Mouse (Mus musculus): ENCODE results near the gene Mlst8. TPM values are rescaled to one million over a fixed set of nuclear protein-coding genes. Genes with fewer than 3 reads are reported as not detected.
A peak's percentile ranks its signal among the peaks of the same experiment; 100 is the strongest.
"Not testable (repeated sequence)": the region's sequence is repeated elsewhere in the genome, so short reads cannot be mapped to it uniquely, and the experiment has no call there.

The Mlst8 gene
- polyA plus RNA-seq, 1 experiment from 2014 or later: 38.0 TPM

- WGBS: 53% methylated on average over 10 of the region's 10 CpGs
- H3K27me3 ChIP-seq (ENCODE audit: control insufficient read depth, insufficient read depth, low read length); H3K9me3 ChIP-seq (ENCODE audit: control insufficient read depth, low read length); H3K36me3 ChIP-seq (ENCODE audit: control insufficient read depth, insufficient read depth, low read length); ATAC-seq (ENCODE audit: low read depth); H3K9ac ChIP-seq (replicated peaks; ENCODE audit: low read depth, low read length); H3K27ac ChIP-seq (ENCODE audit: low read depth, low read length): not testable (repeated sequence)
- H3K4me2 ChIP-seq (ENCODE audit: low read depth, low read length): peak overlapping the region; percentile 31; the same call in 1 of the 2 replicates
- H3K4me3 ChIP-seq (ENCODE audit: low read depth, low read length): peak overlapping the region; percentile 91; the same call in 1 of the 2 replicates
- peaks cover 11% of the 10 kb centered on the region for H3K4me1 ChIP-seq (ENCODE audit: control insufficient read depth, insufficient read depth, low read length)
These were observed 23.2 kb downstream of the Mlst8 start for GRCm38 (mm10) chr17:24455523-24456206.

DNA sequence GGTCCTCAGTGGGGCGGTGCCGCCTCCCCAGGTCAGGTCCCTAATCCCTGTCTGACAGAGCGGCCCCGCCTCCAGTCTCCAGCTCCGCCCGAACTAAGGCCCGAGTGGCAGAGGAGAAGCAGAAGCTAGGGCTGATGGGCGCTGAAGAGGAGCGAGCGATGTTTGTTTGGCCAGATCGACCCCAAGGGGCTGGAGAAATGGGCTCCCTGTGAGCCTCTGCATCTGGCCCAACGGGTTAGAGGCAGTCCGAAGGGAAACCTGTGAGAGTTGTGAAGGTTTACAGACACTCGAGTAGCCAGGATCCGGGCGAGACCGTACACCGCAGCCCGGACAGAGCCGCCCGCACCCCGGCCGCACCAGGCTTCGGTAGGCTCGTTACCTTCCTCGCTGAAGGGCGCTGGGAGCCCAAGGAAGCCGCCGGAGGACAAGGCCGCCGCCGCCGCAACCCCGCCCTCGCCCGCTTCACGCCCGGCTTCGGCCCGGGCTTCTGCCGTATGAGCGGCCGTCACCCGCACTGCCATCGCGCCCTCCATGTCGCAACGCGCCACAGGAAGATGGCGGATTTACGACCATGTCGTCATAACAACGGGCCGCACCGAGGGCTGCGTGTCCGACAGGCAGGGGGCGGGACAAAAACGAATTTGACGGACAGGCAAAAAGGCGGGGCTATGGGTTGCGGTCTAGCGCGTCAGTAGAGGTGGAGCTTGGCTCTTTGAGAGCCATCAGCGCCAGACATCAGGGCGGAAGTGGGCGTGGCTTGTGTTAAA is 23.9 kb downstream of the Mlst8 start:
- peak; percentile 94 for ATAC-seq (ENCODE audit: low read depth)
- peak overlapping the region; percentile 91 for H3K4me3 ChIP-seq (ENCODE audit: low read depth, low read length)
- H3K36me3 ChIP-seq (ENCODE audit: control insufficient read depth, insufficient read depth, low read length): peaks cover 13% of the 10 kb centered on the region
- H3K27me3 ChIP-seq (ENCODE audit: control insufficient read depth, insufficient read depth, low read length): no peaks in the 10 kb centered on the region
- under 1% methylated on average over 58 of the region's 67 CpGs for WGBS
- peak overlapping the region; percentile 92 for H3K9ac ChIP-seq (replicated peaks; ENCODE audit: low read depth, low read length)
- H3K4me1 ChIP-seq (ENCODE audit: control insufficient read depth, insufficient read depth, low read length): peaks cover 11% of the 10 kb centered on the region
- no peaks in the 10 kb centered on the region for H3K9me3 ChIP-seq (ENCODE audit: control insufficient read depth, low read length)
- peak overlapping the region; percentile 53 for H3K4me2 ChIP-seq (ENCODE audit: low read depth, low read length)
- H3K27ac ChIP-seq (ENCODE audit: low read depth, low read length): peak overlapping the region; percentile 95

DNA sequence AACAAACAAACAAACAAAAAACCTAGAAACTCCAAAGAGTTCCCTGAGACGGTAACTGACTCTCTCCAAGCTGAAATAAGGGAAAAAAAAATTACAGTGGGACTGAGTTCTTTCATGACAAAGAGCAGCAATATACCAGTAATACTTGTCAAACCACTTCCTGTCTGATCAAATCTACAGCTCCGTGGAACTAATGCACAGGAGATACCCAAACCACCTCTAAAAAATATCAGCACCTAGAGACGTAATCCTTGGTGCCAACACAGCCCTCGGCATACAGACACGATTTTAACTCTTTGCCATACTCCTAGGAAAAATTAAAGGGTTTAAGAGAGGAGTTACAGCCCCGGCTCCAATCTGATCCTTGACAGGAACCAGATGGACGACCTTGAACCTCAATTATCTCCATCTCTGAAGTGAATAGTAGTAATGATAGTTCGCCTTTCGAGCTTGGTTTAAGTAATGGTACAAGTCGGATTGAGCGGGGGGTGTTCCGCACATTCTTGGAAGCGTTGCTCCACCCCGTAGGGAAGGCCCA is 24.6 kb downstream of the Mlst8 start:
- H3K4me1 ChIP-seq (ENCODE audit: control insufficient read depth, insufficient read depth, low read length): peaks cover 11% of the 10 kb centered on the region
- H3K4me2 ChIP-seq (ENCODE audit: low read depth, low read length): peak overlapping the region; percentile 53
- H3K9me3 ChIP-seq (ENCODE audit: control insufficient read depth, low read length): no peaks in the 10 kb centered on the region
- peak overlapping the region; percentile 95 for H3K27ac ChIP-seq (ENCODE audit: low read depth, low read length)
- peak overlapping the region; percentile 92 for H3K9ac ChIP-seq (replicated peaks; ENCODE audit: low read depth, low read length)
- peaks cover 20% of the 10 kb centered on the region for H3K36me3 ChIP-seq (ENCODE audit: control insufficient read depth, insufficient read depth, low read length)
- ATAC-seq (ENCODE audit: low read depth): no peak
- H3K27me3 ChIP-seq (ENCODE audit: control insufficient read depth, insufficient read depth, low read length): no peaks in the 10 kb centered on the region
- H3K4me3 ChIP-seq (ENCODE audit: low read depth, low read length): peak overlapping the region; percentile 91
- 9% methylated on average over 14 of the region's 14 CpGs for WGBS

- WGBS: 93% methylated on average over 2 of the region's 2 CpGs
- no peak overlapping the region for H3K9ac ChIP-seq (replicated peaks; ENCODE audit: low read depth, low read length)
- no peak overlapping the region for H3K27ac ChIP-seq (ENCODE audit: low read depth, low read length)
- no peaks in the 10 kb centered on the region for H3K9me3 ChIP-seq (ENCODE audit: control insufficient read depth, low read length)
- peaks cover 11% of the 10 kb centered on the region for H3K4me1 ChIP-seq (ENCODE audit: control insufficient read depth, insufficient read depth, low read length)
- H3K27me3 ChIP-seq (ENCODE audit: control insufficient read depth, insufficient read depth, low read length): no peaks in the 10 kb centered on the region
- H3K4me2 ChIP-seq (ENCODE audit: low read depth, low read length): no peak overlapping the region; the same call in 1 of the 2 replicates
- H3K4me3 ChIP-seq (ENCODE audit: low read depth, low read length): no peak overlapping the region
- ATAC-seq (ENCODE audit: low read depth): no peak
- H3K36me3 ChIP-seq (ENCODE audit: control insufficient read depth, insufficient read depth, low read length): peaks cover 24% of the 10 kb centered on the region
These were observed 25.5 kb downstream of the Mlst8 start for GRCm38 (mm10) chr17:24453372-24453771.

DNA sequence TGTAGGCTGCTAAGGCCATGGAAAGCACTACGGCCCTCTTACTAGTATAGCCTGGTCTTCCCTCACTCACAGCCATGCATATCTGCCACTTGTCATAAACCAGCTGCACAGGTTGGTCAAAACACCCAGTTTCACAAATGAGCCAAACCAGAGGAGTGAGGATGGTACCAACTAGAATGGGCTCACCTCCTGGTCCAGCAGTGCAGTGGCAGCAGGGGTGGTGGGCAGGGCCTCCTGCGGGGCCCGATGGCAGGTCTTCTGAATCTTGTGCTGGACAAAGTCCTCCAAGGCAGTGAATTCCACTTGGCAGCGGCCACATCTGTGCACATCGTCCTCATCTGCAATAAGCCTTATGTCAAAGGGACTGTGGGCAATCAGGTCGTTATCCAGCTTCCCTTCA is 27.7 kb downstream of the Mlst8 start:
- peaks cover 43% of the 10 kb centered on the region for H3K36me3 ChIP-seq (ENCODE audit: control insufficient read depth, insufficient read depth, low read length)
- H3K4me3 ChIP-seq (ENCODE audit: low read depth, low read length): no peak overlapping the region
- no peak overlapping the region for H3K9ac ChIP-seq (replicated peaks; ENCODE audit: low read depth, low read length)
- no peaks in the 10 kb centered on the region for H3K27me3 ChIP-seq (ENCODE audit: control insufficient read depth, insufficient read depth, low read length)
- H3K4me1 ChIP-seq (ENCODE audit: control insufficient read depth, insufficient read depth, low read length): peaks cover 11% of the 10 kb centered on the region
- H3K9me3 ChIP-seq (ENCODE audit: control insufficient read depth, low read length): no peaks in the 10 kb centered on the region
- no peak overlapping the region for H3K4me2 ChIP-seq (ENCODE audit: low read depth, low read length)
- 94% methylated on average over 6 of the region's 6 CpGs for WGBS
- H3K27ac ChIP-seq (ENCODE audit: low read depth, low read length): no peak overlapping the region
- ATAC-seq (ENCODE audit: low read depth): no peak

DNA sequence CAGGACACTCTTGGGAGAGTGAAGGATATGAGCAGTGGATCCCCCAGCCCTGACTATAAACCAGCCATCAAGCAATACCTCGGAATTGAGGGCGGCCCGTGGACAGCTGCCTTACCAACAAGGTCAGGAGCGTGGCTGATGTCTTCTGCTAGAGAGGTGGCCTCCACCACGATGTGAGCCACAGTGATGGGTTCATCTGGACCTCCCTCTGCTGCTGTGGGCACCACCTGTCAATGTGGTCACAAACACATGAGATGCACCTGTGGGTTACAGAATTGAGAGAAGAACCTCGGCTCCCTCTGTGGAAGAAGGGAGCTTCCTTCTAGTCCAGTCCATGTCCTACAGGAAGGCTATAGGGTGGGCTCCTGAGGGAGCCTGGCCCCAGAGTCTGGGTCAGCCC is 29.4 kb downstream of the Mlst8 start:
- H3K36me3 ChIP-seq (ENCODE audit: control insufficient read depth, insufficient read depth, low read length): peaks cover 58% of the 10 kb centered on the region
- 95% methylated on average over 6 of the region's 6 CpGs for WGBS
- H3K27me3 ChIP-seq (ENCODE audit: control insufficient read depth, insufficient read depth, low read length): no peaks in the 10 kb centered on the region
- H3K4me1 ChIP-seq (ENCODE audit: control insufficient read depth, insufficient read depth, low read length): peaks cover 11% of the 10 kb centered on the region
- H3K27ac ChIP-seq (ENCODE audit: low read depth, low read length): no peak overlapping the region
- ATAC-seq (ENCODE audit: low read depth): no peak
- H3K4me2 ChIP-seq (ENCODE audit: low read depth, low read length): no peak overlapping the region
- H3K9me3 ChIP-seq (ENCODE audit: control insufficient read depth, low read length): no peaks in the 10 kb centered on the region
- H3K4me3 ChIP-seq (ENCODE audit: low read depth, low read length): no peak overlapping the region
- H3K9ac ChIP-seq (replicated peaks; ENCODE audit: low read depth, low read length): no peak overlapping the region

DNA sequence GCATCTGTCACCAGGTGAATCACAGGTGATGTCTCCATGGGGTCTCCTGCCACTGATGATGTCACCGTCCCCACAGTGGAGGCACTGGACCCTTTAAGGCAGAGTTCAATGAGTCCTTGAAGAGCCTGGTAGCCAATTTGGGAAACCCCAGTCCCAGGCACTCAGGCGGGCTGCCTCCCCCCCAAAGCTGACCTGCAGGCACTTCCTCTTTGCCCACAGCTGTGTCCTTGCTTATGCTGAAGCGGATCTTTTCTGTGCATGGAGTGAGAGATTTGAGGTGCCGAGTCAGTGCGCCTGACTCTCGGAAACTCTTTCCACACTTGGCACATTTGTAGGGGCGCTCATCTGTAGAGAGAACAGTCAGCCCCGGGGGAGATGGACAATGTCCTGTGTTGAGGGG is 32.3 kb downstream of the Mlst8 start:
- no peaks in the 10 kb centered on the region for H3K27me3 ChIP-seq (ENCODE audit: control insufficient read depth, insufficient read depth, low read length)
- peaks cover 75% of the 10 kb centered on the region for H3K36me3 ChIP-seq (ENCODE audit: control insufficient read depth, insufficient read depth, low read length)
- H3K4me1 ChIP-seq (ENCODE audit: control insufficient read depth, insufficient read depth, low read length): no peaks in the 10 kb centered on the region
- no peak overlapping the region for H3K4me3 ChIP-seq (ENCODE audit: low read depth, low read length)
- H3K4me2 ChIP-seq (ENCODE audit: low read depth, low read length): no peak overlapping the region
- no peak overlapping the region for H3K9ac ChIP-seq (replicated peaks; ENCODE audit: low read depth, low read length)
- 95% methylated on average over 8 of the region's 8 CpGs for WGBS
- no peaks in the 10 kb centered on the region for H3K9me3 ChIP-seq (ENCODE audit: control insufficient read depth, low read length)
- no peak for ATAC-seq (ENCODE audit: low read depth)
- H3K27ac ChIP-seq (ENCODE audit: low read depth, low read length): no peak overlapping the region

- Histone ChIP-seq H3K27ac (ENCODE audit: low read depth, low read length) (no peak overlapping the region), H3K4me1 (ENCODE audit: control insufficient read depth, insufficient read depth, low read length) (no peaks in the 10 kb centered on the region), H3K9me3 (ENCODE audit: control insufficient read depth, low read length) (no peaks in the 10 kb centered on the region), H3K27me3 (ENCODE audit: control insufficient read depth, insufficient read depth, low read length) (no peaks in the 10 kb centered on the region), H3K9ac (replicated peaks; ENCODE audit: low read depth, low read length) (no peak overlapping the region), H3K4me2 (ENCODE audit: low read depth, low read length) (no peak overlapping the region), H3K4me3 (ENCODE audit: low read depth, low read length) (no peak overlapping the region), H3K36me3 (ENCODE audit: control insufficient read depth, insufficient read depth, low read length) (peaks cover 71% of the 10 kb centered on the region)
- ATAC-seq (ENCODE audit: low read depth): no peak
- WGBS: 95% methylated on average over 4 of the region's 4 CpGs
These were observed 35.5 kb downstream of the Mlst8 start for GRCm38 (mm10) chr17:24443409-24443808.

- ATAC-seq (ENCODE audit: low read depth): no peak
- Histone ChIP-seq H3K36me3 (ENCODE audit: control insufficient read depth, insufficient read depth, low read length) (peaks cover 67% of the 10 kb centered on the region), H3K4me2 (ENCODE audit: low read depth, low read length) (no peak within 1 kb of the TSS), H3K4me3 (ENCODE audit: low read depth, low read length) (no peak within 1 kb of the TSS), H3K27me3 (ENCODE audit: control insufficient read depth, insufficient read depth, low read length) (no peaks in the 10 kb centered on the region), H3K27ac (ENCODE audit: low read depth, low read length) (no peak within 1 kb of the TSS), H3K9me3 (ENCODE audit: control insufficient read depth, low read length) (no peaks in the 10 kb centered on the region), H3K4me1 (ENCODE audit: control insufficient read depth, insufficient read depth, low read length) (no peaks in the 10 kb centered on the region), H3K9ac (replicated peaks; ENCODE audit: low read depth, low read length) (no peak within 1 kb of the TSS)
- WGBS: 79% methylated on average over 7 of the region's 7 CpGs
These were observed 36.2 kb downstream of the Mlst8 start, which contains the start of gene Dnase1l2 for GRCm38 (mm10) chr17:24442632-24443155. Dnase1l2 (minus strand) TSS chr17:24443105.
